In genomic region chr14:71893361-71893760, GRCm38 (mm10) we compare ENCODE assay signal across 18 mouse cellular contexts.
A peak's percentile ranks its signal among the peaks of the same experiment; 100 is the strongest.
DNase-seq lines count a peak whose midpoint lies in the region; ATAC-seq and TF ChIP-seq lines count a peak whose summit lies in the region.
"Had no signal": no experiment of that assay in that cellular context is flagged by ENCODE, and none has a peak within 500 bp of the region (broad histone marks: within the 10 kb centered on the region; RNA-seq: fewer than 3 reads in every experiment).

No protein-coding gene starts in this region.

- H3K9ac ChIP-seq in embryonic facial prominence, embryonic 11.5 days (replicated peaks; ENCODE audit: low read length), result no peak overlapping the region
- H3K9ac ChIP-seq in ES-E14 (ENCODE audit: insufficient read depth, low read depth, low read length, poor library complexity, severe bottlenecking), result no peak overlapping the region
- H3K9ac ChIP-seq: forebrain, postnatal 0 days; hindbrain, embryonic 13.5 days; intestine, embryonic 15.5 days; kidney, embryonic 15.5 days; liver, embryonic 12.5 days; lung, embryonic 15.5 days had no signal

- no peak for ATAC-seq in embryonic facial prominence, embryonic 11.5 days (replicated peaks; ENCODE audit: insufficient number of reproducible peaks, low FRiP score, low TSS enrichment, low read depth)
- no peak for ATAC-seq in activated CD4-positive, CD25-positive, alpha-beta regulatory T cell, adult 4 months
- ATAC-seq: forebrain, postnatal 0 days; intestine, embryonic 15.5 days; liver, embryonic 12.5 days; midbrain, embryonic 16.5 days had no signal

- peak; percentile 78 for DNase-seq in embryonic facial prominence, embryonic 11.5 days (ENCODE audit: low spot score)
- no peak for DNase-seq in embryonic facial prominence, embryonic 10.5 days (ENCODE audit: low spot score)
- peak; percentile 15 for DNase-seq in ES-E14 (ENCODE audit: low read depth, low spot score)
- peak; percentile 3 for DNase-seq in c-Kit-positive CD71-negative TER-119-negative erythroid progenitor cells, embryonic 14.5 days (ENCODE audit: low read depth)
- DNase-seq in hindlimb bud, embryonic 11.5 days (ENCODE audit: extremely low spot score, low read depth, low spot score), result peak; percentile 16
- no peak for DNase-seq in yolk sac, embryonic 10.5 days (ENCODE audit: low spot score)
- DNase-seq in ovary, postnatal 36 days (ENCODE audit: low spot score), result no peak
- DNase-seq: adrenal gland, postnatal 25 days; cerebellum, adult 8-10 months; forebrain, postnatal 0 days; gastrocnemius, postnatal 10 days had no signal

- H3K27ac ChIP-seq in embryonic facial prominence, embryonic 11.5 days (replicated peaks; ENCODE audit: low read depth, low read length), result no peak overlapping the region
- no peak overlapping the region for H3K27ac ChIP-seq in embryonic facial prominence, embryonic 10.5 days (replicated peaks)
- no peak overlapping the region for H3K27ac ChIP-seq in ES-E14 (ENCODE audit: insufficient read depth, low read depth, low read length, poor library complexity, severe bottlenecking)
- H3K27ac ChIP-seq: hindbrain, embryonic 13.5 days; intestine, embryonic 15.5 days; kidney, embryonic 15.5 days; liver, embryonic 12.5 days; lung, embryonic 15.5 days had no signal

- H3K4me1 ChIP-seq in embryonic facial prominence, embryonic 11.5 days (ENCODE audit: control insufficient read depth, insufficient read depth, low read length), result no peaks in the 10 kb centered on the region
- no peaks in the 10 kb centered on the region for H3K4me1 ChIP-seq in embryonic facial prominence, embryonic 10.5 days
- H3K4me1 ChIP-seq in ES-E14 (ENCODE audit: control insufficient read depth in 2 of 2, insufficient read depth in 2 of 2, low read length in 2 of 2, poor library complexity in 1 of 2), result no peaks in the 10 kb centered on the region
- H3K4me1 ChIP-seq: hindbrain, embryonic 13.5 days; intestine, embryonic 15.5 days; kidney, embryonic 15.5 days; liver, embryonic 12.5 days; lung, embryonic 15.5 days had no signal

- no peaks in the 10 kb centered on the region for H3K36me3 ChIP-seq in embryonic facial prominence, embryonic 11.5 days (replicated peaks; ENCODE audit: control insufficient read depth, insufficient read depth, low read depth, low read length)
- no peaks in the 10 kb centered on the region for H3K36me3 ChIP-seq in embryonic facial prominence, embryonic 10.5 days (replicated peaks)
- H3K36me3 ChIP-seq in ES-E14 (ENCODE audit: control insufficient read depth, insufficient read depth, low read length, poor library complexity, severe bottlenecking), result no peaks in the 10 kb centered on the region
- H3K36me3 ChIP-seq: hindbrain, embryonic 13.5 days; intestine, embryonic 15.5 days; kidney, embryonic 15.5 days; liver, embryonic 12.5 days; lung, embryonic 15.5 days had no signal

- in situ Hi-C loops in ES-E14 (cut with MboI; ENCODE audit: low sequenced_read_pairs in 2 of 2, unreplicated experiment in 2 of 2), result loop anchor here in 1 of 2 experiments (25.0 kb wide), 1 partner anchor 106 kb away; no protein-coding TSS in a partner anchor

- no peaks in the 10 kb centered on the region for H3K27me3 ChIP-seq in embryonic facial prominence, embryonic 11.5 days (ENCODE audit: control insufficient read depth, insufficient read depth, low read length)
- H3K27me3 ChIP-seq in embryonic facial prominence, embryonic 10.5 days (replicated peaks; ENCODE audit: low read depth, poor library complexity, severe bottlenecking), result no peaks in the 10 kb centered on the region
- H3K27me3 ChIP-seq: hindbrain, embryonic 13.5 days; intestine, embryonic 15.5 days; kidney, embryonic 15.5 days; liver, embryonic 12.5 days; lung, embryonic 15.5 days had no signal

- H3K4me3 ChIP-seq in embryonic facial prominence, embryonic 11.5 days (ENCODE audit: low read depth, low read length), result no peak overlapping the region
- no peak overlapping the region for H3K4me3 ChIP-seq in embryonic facial prominence, embryonic 10.5 days
- no peak overlapping the region for H3K4me3 ChIP-seq in ES-E14 (ENCODE audit: insufficient read depth in 1 of 2, low read depth in 1 of 2, low read length in 2 of 2, poor library complexity in 1 of 2, severe bottlenecking in 1 of 2)
- H3K4me3 ChIP-seq: hindbrain, embryonic 13.5 days; intestine, embryonic 15.5 days; kidney, embryonic 15.5 days; liver, embryonic 12.5 days; lung, embryonic 15.5 days had no signal

- WGBS in embryonic facial prominence, embryonic 11.5 days, result 85% methylated on average over 1 of the region's 1 CpGs
- 78% methylated on average over 1 of the region's 1 CpGs for WGBS in embryonic facial prominence, embryonic 10.5 days

- H3K4me2 ChIP-seq in embryonic facial prominence, embryonic 11.5 days (ENCODE audit: low read depth, low read length), result no peak overlapping the region
- H3K4me2 ChIP-seq: hindbrain, embryonic 13.5 days; intestine, embryonic 15.5 days; kidney, embryonic 15.5 days; liver, embryonic 12.5 days; lung, embryonic 15.5 days had no signal

- no peaks in the 10 kb centered on the region for H3K9me3 ChIP-seq in embryonic facial prominence, embryonic 11.5 days (replicated peaks; ENCODE audit: control insufficient read depth, low read length)
- no peaks in the 10 kb centered on the region for H3K9me3 ChIP-seq in embryonic facial prominence, embryonic 10.5 days
- H3K9me3 ChIP-seq in ES-E14 (ENCODE audit: control insufficient read depth, insufficient read depth, low read depth, low read length), result no peaks in the 10 kb centered on the region
- H3K9me3 ChIP-seq: hindbrain, embryonic 13.5 days; intestine, embryonic 15.5 days; kidney, embryonic 15.5 days; liver, embryonic 12.5 days; lung, embryonic 15.5 days had no signal

TF ChIP-seq in ES-E14, 5 proteins besides CTCF, POLR2A, EP300 and RAD21:
- no peak for TF ChIP-seq HCFC1 (IDR thresholded peaks at IDR 0.05; ENCODE audit: borderline replicate concordance, insufficient read depth, low read length)
- no peak for TF ChIP-seq ZC3H11A (IDR thresholded peaks at IDR 0.05; ENCODE audit: borderline replicate concordance, low read depth, low read length)
- no peak for TF ChIP-seq MAFK (IDR thresholded peaks at IDR 0.05; ENCODE audit: insufficient read depth, low read depth, low read length)

Comparison
In these comparisons a context has a peak if more than half of its experiments do, and no peak if none do; other contexts are left out.
1. DNase-seq: peak in embryonic facial prominence, embryonic 11.5 days (single experiment), ES-E14 (single experiment), c-Kit-positive CD71-negative TER-119-negative erythroid progenitor cells, embryonic 14.5 days (single experiment) and hindlimb bud, embryonic 11.5 days (single experiment); none in embryonic facial prominence, embryonic 10.5 days (single experiment), yolk sac, embryonic 10.5 days (single experiment) and ovary, postnatal 36 days (single experiment).